Mouse (Mus musculus) 3134 (cell line): ENCODE results near the gene Rad54l2.

Source experiments
- DNase-seq: peaks from one replicate; pipeline ENCODE4 v3.0.0-alpha.2; 2011; ENCODE audit warnings: low spot score; ENCODE audit not compliant: insufficient read length; ENCODE audit errors: extremely low read depth

The Rad54l2 gene

DNA sequence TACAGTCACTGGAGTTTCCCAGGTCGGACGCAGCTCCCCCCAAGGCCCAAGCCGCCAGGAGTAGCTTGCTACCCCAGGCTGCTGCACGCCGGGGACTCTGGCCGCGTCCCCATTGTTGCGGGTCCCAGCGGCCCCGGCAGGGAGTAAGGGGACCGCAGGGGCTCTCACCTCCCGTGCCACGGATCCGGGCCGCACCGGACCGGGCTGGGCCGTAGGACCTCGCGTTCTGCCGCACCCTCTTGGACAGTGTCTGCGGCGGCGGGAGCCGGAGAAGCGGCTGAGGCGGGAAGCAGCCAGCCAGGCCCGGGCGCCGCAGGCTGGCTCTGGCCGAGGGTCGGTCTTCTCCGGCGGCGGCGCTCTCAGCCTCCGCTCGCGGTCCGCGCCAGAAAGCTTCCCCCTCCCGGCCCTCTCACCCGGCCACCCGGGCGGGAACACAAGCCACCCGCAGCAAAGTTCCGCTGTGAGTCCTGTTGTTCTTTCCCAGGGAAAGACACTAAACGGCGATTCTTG is at the start of gene Rad54l2:
Gene Rad54l2 (minus strand): TSS at position 383 of the 510 bp plus-strand sequence.
- DNase-seq = peak; percentile 81

DNA sequence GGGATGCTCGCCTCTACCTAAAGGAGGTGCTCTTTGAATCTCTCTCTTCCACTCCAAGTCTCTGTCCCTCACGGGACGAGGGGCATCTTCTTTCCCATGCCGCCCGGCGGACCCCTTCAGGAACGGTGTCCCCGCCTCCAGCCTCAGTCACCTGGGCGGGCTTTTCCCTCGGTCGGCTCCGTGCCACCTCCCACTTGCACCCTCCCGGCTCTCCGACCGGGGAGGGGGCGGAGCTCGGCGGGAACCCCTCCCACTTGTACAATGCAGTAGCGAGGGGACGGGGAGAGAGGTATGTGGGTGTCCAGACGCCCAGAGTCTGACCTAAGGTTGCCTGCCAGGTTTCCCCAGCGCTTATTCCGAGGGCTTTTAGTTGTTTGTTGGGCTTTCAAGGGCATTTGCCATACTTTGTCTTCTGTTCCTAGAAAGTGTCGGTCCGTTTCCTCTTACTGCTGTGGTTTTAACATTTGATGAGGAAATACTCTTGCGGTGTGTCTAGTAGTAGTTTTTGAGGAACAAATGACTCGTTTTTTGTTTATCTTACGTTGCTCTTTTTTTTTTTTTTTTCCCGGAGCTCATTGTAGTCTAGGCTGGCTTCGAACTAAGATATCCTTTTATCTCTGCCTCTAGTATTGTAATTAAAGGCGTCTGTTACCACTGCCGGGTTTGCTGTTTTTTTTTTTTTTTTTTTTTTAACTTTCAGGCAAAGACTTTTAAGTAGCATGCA is 33.5 kb upstream of the Rad54l2 start:
- peak; percentile 92 for DNase-seq

DNA sequence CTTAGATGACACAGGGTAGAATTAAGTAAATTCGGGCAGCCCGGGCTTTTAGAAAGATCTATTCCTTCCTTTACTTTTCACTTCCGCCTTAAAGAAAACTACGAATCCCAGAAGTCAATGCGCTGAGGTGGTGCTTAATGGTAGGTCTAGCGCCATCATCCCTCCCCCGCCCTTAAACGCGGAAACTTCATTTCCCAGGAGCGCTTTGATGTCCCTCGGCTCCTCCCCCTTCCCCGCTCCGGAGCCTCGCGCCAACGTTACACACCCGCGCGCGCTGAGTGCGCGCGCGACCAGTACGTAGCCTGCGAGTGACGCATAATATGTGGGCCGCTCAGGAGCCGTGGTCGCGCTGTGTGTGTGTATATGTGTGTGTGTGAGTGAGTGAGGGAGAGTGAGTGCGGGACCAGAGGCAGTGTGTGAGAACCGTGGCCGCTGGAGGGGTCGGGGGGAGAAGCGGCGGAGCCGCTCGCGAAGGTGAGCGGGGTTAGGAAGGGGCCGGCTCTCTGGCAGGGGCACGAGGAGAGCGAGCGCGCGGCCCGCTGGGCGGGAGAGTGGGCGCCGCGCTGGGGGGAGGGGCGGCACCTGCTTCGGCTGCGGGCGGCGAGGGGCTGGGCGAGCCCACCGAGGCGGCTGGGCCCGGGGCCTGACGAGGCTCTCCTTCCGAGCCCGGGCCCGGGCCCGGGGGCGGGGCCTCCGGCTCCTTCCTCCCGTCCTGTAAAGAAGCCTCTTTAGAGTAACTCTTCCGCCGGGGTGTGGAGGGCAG is 32.8 kb upstream of the Rad54l2 start, which contains the start of gene Dcaf1:
Gene Dcaf1 (plus strand): TSS at position 257 of the 763 bp plus-strand sequence.
- DNase-seq = peak; percentile 99

DNA sequence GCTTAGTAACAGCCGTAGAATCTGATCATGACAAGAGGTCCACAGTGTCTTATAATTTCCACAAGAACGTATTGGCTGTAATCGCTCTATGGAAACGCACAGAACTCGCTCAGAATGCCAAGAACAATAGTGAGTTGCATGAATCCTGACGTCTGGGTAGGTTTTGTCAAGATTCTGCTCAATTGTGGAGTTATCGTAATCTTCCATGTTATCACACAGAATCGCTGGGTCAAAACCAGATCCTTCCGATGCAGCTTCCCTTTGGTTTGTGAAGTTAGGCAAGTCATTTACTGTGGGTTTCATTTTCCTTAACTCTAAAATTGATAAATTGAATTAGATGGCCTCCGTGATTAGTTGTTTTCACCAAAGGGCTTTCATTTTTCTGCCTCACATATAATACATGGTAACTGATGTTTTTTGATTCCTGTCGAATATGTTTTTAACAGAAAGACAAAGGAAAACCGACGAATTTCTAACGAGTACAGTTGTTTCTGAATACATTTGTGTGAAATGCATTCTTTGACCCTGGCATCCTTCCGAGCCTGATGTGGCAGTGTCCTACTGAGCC is 32.1 kb upstream of the Rad54l2 start:
- DNase-seq = no peak

DNA sequence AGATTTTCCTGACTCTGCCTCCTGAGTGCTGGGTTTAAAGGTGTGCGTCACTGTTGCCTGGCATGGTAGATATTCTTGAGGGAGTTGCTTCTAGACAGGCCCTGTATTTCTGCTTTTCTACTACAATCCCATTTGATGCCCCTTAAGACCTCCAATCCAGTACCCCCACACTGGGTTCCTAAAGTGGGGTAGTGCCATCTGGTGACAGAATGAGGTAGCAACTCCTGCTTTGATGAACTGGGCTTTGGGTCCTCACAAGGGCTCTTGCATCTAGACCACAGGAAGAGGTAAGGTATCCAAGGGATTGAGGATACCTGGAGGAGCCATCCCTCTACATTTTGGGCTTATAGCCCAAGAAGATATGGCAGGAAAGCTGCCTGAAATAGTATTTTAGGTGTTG is 30.2 kb upstream of the Rad54l2 start:
- no peak for DNase-seq

DNA sequence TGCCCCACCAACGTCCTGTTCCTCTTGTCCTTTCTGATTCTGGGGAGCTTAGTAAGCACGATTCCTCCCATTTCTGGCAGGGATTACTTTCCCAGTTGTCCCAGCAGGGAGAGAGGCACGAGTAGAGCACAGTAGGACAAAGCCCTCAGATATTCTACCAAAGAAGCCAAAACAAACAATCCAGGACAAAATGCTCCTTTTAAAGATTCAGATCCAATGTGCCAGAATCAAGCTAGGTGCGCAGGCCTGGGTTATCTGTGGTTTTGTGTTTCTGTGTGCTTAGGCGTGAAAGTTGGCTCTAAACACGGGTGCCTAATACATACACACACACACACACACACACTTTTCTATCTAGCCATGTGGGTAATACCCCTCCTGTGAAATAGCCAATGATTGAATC is 29.2 kb upstream of the Rad54l2 start:
- DNase-seq = no peak

DNA sequence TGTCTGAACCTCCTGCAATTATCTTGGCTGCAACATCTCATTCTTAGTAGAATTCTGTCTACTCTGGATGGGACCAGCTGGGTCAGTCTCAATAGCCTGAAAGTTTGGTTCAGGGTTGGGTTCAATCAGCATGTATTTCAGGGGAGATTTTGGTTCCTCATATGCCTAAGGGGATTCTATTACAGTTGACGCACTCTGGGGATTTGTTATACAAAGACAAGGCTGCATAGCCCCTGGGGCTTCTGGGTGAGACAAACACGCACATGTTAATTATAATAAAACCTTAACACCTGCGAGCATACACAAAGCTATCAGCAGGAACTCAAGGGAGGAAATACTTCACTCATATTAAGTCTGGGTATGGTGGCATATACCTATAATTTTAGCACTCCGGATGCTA is 17.5 kb upstream of the Rad54l2 start:
- DNase-seq = no peak

DNA sequence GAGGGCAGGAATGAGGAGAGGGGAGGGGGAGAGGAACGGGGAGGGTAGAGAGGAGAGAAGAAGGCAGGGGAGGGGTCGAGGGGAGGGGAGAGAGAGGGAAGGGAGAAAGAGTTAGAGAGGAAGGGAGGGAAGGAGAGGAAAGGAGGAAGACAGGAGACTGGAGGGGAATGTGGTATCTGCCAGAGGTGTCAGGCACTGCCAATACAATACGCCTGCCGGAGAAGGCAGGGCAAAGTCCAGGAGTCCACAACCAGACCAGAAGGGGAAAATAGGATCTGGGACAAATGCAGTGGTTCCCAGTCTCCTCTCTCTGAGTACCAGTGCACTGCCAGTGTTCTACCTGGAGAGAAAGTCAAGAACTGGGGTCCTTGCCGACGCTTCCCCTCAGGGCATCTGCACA is 1.8 kb upstream of the Rad54l2 start:
- DNase-seq = no peak

DNA sequence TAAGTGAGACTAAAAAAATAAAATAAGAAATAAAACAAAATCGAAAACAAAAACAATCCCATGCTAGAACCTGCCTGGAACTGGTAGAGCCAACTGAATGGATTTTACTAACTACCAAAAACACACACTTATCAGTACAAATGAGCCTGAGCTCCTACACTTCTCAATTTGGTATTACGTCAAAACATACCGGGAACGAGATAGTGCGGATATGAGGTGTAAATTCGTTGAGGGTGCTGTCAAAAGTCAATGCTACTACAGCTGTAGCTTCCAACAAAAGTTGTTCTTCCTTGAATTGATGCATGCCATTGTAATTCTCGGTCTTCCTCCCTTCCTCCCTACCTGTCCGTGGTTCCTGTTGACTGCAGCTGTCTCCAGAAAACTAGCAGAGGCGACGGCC is 369 bp upstream of the Rad54l2 start:
- DNase-seq = no peak

DNA sequence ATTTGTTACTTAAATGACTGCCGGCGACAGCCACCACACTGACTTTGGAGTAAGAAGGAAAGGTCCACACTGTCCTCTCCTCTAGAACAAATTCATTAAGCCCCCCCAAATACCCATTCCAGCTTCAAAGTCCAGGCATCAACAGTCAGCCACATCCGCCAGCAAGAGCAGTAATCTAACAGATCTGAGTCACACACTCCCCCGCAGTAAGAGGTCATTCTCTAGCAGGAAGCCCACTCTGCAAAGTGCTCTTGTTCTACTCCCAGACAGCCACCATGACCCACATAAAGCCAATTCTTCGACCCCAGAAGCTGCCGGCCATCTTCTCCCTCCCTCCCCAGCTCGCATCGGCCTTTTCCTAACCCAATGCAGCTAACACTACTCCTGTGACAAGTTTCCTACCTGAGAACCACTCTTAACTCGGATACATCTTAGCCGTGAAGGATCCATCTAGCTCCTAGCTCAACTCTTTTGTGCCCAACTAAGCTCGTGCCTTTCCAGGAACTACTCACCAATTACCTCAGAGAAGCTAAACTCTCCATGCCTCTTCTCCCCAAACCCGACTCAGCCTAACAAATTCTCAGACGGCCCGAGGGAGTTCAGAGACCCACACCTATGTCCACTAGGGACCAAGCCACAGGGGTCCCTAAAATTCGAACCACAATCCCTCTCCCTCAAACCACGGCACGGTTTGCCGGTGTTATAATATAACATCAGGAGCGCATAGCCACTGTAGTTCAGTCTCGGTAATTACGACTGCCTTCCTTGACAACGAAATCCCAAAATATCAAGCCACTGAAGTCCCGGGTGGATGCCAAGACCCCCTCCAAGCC is 799 bp downstream of the Rad54l2 start:
- peak; percentile 28 for DNase-seq

DNA sequence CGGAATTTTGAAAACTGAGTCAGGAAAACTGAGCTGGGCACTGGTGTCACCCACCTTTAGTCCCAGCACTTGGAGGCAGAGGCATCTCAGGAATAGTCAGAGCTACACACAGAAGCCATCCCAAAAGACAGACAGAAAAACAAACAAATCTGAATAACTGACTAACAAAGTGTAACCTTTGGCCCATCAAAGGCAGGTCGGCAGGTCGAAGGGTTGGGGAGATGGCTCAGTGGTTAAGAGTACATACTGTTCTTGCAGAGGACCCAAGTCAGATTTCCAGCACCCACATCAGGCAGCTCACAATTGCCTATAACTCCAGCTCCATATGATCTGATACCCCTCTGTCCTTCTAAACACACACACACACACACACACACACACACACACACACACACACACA is 3.8 kb downstream of the Rad54l2 start:
- no peak for DNase-seq

DNA sequence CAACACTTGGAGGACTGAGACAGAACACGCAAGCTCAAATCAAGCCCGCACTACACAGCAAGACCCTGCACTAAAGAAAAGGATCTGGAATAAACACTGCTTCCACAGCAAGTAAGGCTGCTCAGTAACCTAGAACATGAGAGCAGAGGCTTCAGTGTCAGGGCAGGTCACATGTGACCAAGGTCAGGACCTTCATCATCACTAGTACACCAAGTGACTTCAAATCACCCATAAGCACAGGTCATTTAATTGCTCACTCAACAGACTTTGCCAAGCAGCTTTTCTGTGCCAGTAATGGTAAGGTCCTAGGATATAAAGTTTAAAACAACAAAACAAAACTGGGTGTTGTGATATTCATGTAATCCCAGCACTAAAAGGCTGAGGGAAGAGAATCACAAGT is 5.4 kb downstream of the Rad54l2 start:
- DNase-seq = no peak

DNA sequence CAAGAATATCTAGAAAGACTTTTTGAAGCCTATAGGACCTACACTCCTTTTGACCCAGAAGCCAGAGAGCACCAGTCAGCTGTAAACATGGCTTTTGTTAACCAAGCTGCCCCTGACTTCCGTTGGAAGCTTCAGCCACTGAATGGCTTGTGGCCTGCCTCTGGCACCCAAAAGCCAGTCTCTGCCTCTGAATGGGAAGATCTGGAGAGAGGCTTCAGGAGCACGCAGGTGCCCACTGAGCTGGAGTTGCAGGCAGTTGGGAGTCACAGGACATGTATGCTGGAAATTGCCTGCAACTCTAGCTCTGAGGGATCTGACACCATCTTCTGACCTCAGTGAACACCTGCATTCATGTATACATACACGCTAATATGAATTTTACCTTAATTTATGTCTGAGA is 8.9 kb downstream of the Rad54l2 start:
- no peak for DNase-seq

DNA sequence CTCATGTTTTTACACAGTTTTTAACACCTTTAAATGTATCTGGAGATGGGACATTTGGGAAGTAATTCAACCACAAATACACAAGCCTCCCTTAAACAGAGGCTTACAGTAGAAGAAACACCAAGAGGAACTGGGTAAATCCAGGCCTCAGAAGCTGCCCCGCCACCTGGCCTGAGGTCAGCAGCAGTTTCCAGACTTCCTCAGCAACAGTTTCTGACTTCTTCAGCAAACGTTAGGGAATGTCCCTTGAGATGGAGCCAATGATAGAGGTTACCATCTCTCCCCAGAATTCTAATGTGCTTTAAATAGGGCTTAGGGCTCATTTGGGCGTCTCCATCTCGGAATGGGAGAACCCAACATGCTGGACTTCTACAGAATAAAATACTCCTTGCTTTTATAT is 10.7 kb downstream of the Rad54l2 start:
- DNase-seq = no peak

DNA sequence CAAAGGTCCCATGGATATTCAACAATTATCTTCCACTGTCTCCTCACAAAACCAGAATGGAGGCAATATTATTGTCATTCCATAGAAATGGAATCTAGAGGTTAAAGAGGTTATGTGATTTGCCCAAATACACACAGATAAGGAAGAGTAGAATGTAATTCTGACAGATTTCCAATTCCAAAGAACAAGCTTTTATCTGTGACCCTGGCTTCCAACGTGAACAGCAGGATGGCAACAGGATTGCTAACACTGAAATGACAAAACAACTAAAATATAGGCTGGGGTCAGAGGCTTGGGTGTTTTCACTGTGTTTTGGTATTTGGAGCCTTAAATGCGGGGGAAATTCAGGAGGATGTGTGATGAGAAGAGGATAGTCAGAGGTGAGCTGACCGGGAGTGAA is 11.6 kb downstream of the Rad54l2 start:
- no peak for DNase-seq

DNA sequence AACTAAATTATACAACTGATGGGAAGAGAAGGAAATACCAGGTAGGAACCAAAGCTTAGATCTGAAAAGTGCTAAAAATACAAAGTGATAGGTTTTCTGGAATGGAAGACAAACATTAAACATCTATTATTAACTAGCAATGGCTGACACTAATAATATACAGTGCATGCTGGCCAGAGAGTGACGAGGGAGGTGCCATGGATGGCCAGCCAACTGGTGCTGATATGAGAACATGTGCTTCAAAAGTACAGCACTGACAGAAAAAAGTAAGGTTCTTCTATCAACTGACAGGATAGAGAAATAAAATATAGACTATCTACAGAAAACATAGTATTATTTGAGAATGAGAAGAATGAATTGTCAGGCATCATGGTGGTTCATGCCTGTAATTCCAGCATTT is 12.9 kb downstream of the Rad54l2 start:
- DNase-seq = no peak

DNA sequence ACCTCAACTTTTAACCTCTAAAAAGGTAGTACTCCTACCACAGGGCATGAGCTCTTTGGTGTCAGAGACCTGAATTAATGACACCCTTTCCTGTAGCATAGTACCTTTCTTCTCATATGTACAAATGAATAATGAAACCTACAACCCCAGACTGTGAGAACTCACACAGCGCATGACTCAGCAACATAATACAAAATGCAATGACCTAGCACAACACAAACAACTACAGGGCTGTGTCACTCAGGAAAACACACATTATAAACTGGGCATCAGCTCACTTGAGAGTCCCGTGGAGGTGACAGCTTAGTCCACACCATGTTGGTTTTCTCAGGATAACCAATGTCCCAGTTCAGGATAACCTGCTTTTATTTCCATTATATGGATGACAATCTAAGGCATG is 17.2 kb downstream of the Rad54l2 start:
- no peak for DNase-seq

DNA sequence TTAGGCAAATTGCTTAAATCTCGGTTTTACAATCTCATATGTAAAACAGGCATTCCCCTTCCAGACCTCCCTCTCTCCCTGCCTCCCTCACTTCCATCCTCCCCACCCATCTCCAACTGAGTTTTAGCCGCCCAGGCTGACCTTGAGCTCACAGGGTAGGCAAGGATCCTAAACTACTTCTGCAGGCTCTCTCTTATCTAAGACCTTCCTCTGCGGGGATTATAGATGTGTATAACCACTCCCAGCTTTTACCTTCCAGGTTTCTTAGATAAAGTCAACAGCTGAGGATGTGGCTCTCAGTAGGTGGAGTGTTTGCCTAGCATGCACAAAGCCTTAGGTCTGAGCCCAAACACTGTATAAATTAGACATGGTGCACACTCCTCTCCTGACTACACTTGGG is 18.8 kb downstream of the Rad54l2 start:
- no peak for DNase-seq

DNA sequence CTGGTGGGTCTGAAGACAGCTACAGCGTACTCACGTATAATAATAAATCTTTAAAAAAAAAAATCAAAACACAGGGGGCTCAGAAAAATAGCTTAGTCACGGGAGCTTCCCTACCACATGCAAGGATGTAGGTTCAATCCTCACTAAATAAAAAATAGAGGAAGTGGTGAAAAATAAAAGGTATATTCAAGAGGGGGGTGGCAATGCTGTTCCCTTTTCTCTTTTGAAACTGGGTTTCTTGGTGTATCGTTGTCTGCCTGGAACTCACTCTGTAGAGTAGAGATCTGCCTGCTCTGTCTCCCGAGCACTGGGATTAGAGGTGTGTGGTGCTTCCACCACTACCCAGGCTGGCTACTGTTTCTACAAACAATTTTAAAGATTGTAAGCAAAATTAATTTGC is 19.2 kb downstream of the Rad54l2 start:
- no peak for DNase-seq

DNA sequence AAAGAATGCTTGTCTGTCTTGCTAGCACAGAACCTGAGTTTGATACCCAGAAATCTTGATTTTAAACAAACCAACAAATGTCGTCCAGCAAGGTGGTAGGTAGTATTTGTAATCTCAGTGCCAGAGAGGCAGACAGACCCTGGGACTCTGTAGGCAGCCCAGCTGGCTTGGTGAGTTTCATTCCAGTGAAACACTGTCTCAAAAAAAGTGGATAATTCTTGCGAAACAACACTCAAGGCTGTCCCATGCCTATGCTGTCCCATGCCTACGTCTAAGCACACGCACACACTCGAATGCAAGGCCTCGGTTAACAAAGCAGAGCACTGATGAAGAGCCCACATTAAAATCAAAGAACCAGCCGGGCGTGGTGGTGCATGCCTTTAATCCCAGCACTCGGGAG is 32.6 kb downstream of the Rad54l2 start:
- DNase-seq = no peak

DNA sequence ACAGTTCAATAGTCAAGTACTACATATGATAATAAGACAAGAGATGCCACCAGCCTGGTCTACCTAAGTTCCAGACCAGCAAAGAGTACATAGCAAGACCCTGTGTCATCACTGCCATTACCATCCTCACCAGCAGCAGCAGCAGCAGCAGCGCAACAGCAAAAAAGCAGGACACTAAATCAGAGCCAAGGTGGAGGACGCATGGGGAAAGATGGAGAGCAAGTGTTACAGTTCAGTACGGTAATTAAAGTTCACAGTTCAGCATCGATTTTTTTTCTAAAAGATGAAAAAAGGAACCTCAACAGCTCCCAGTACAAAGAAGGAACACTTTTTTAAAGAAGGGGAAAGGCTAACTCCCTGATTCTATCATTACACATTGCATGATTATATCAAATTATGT is 33.2 kb downstream of the Rad54l2 start:
- DNase-seq = no peak
